ENCODE assay signal across 10 mouse cellular contexts in the genomic region with DNA sequence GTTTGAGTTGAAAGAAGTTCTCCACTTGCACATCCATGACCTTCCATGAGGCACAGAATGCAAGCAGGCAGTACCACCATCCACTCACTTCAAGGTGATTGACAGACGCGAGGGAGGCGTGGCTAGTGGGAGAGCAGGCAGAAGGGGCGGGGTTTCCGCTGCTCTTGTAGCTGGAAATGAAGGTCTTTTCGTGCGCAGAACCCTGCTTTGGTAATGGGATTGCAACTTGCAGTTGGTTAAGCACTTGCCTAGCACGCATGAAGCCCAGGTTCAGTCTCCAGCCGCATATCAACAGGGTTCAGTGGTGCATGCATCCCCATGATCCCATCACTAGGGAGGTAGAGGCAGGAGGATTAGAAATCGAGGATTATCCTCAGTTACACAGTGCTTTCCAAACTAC. TPM values are rescaled to one million over a fixed set of nuclear protein-coding genes. Genes with fewer than 3 reads are reported as not detected.
DNase-seq lines count a peak whose midpoint lies in the region; ATAC-seq and TF ChIP-seq lines count a peak whose summit lies in the region.
"Had no signal": no experiment of that assay in that cellular context is flagged by ENCODE, and none has a peak within 500 bp of the region (broad histone marks: within the 10 kb centered on the region; RNA-seq: fewer than 3 reads in every experiment).

No protein-coding gene starts in this region.

- ATAC-seq in midbrain, embryonic 11.5 days (ENCODE audit: low FRiP score), result peak; percentile 84

- whole genome bisulfite sequencing in midbrain, embryonic 11.5 days, result 12% methylated on average over 10 of the region's 10 CpGs

- H3K4me3 ChIP-seq in layer of hippocampus, adult 2 months, result peak overlapping the region; percentile 17; the same call in 1 of the 2 replicates
- peak overlapping the region; percentile 23; the same call in 1 of the 2 replicates for H3K4me3 ChIP-seq in midbrain, embryonic 11.5 days (ENCODE audit: low read depth, low read length)

- H3K9ac ChIP-seq in midbrain, embryonic 11.5 days (ENCODE audit: low read length), result peak overlapping the region; percentile 21; the same call in 1 of the 2 replicates

- H3K27me3 ChIP-seq in midbrain, embryonic 11.5 days (ENCODE audit: control insufficient read depth, insufficient read depth, low read length), result no peaks in the 10 kb centered on the region

- TF ChIP-seq CTCF in layer of hippocampus, adult 2 months (conservative IDR thresholded peaks at IDR 0.05), result no peak

- no peak for DNase-seq in layer of hippocampus, adult 2 months (ENCODE audit: low spot score in 2 of 2)
- DNase-seq in layer of hippocampus, adult 18-20 months (ENCODE audit: low spot score in 2 of 2), result no peak
- peak; percentile 85 for DNase-seq in embryo, embryonic 10.5 days (ENCODE audit: low spot score)
- DNase-seq in heart, postnatal 14 days, result peak; percentile 21 to 32
- DNase-seq in kidney, postnatal 36 days, result peak; percentile 31 to 62
- DNase-seq in midbrain, embryonic 11.5 days (ENCODE audit: low spot score, missing footprints), result peak; percentile 95
- DNase-seq in testis, postnatal 14 days (ENCODE audit: low spot score), result peak; percentile 29
- DNase-seq in frontal cortex, postnatal 36 days (ENCODE audit: low spot score in 2 of 2), result no peak

- peaks cover 8% of the 10 kb centered on the region for H3K4me1 ChIP-seq in midbrain, embryonic 11.5 days (ENCODE audit: control insufficient read depth, insufficient read depth, low read length)

- peak overlapping the region; percentile 83 for H3K27ac ChIP-seq in layer of hippocampus, adult 2 months
- H3K27ac ChIP-seq in midbrain, embryonic 11.5 days (ENCODE audit: low read depth, low read length), result no peak overlapping the region
- H3K27ac ChIP-seq: macrophage had no signal

- intact Hi-C loops in heart, postnatal 14 days (cut with DNase I), result no loop called here

- peak overlapping the region; percentile 42 for H3K4me2 ChIP-seq in midbrain, embryonic 11.5 days

- H3K36me3 ChIP-seq in midbrain, embryonic 11.5 days (ENCODE audit: control insufficient read depth, insufficient read depth, low read length), result no peaks in the 10 kb centered on the region

- H3K9me3 ChIP-seq in midbrain, embryonic 11.5 days (ENCODE audit: control insufficient read depth, low read length), result no peaks in the 10 kb centered on the region

RNA-seq across cellular contexts. Expression of a gene that starts 25.5 kb away (rescaled TPM):
- 10 to 100 TPM; 24.4 to 28.5 TPM for total RNA-seq in layer of hippocampus, adult 2 months (2021)
- total RNA-seq in layer of hippocampus, adult 18-20 months (2021), result 10 to 100 TPM; 20.1 to 23.8 TPM
- total RNA-seq in heart, postnatal 14 days (2021), result 1 to 10 TPM; 6.9 to 9.7 TPM
- polyA plus RNA-seq in midbrain, embryonic 11.5 days (2014; fragmentation: Nextera tagmentation; extraction: Ambion mirVana), result 2.9 and 3.4 TPM in 2 replicates
- total RNA-seq: MEL had no signal

Comparison
In these comparisons a context has a peak if more than half of its experiments do, and no peak if none do; other contexts are left out.
1. DNase-seq: peak in embryo, embryonic 10.5 days (single experiment), heart, postnatal 14 days (2 of 2), kidney, postnatal 36 days (2 of 2), midbrain, embryonic 11.5 days (single experiment) and testis, postnatal 14 days (single experiment); none in layer of hippocampus, adult 2 months (0 of 2), layer of hippocampus, adult 18-20 months (0 of 2) and frontal cortex, postnatal 36 days (0 of 2).